Comparison of ENCODE assay signal across 8 mouse cellular contexts in genomic region chr10:61146119-61146806, GRCm38 (mm10). TPM values are rescaled to one million over a fixed set of nuclear protein-coding genes. Genes with fewer than 3 reads are reported as not detected.
DNase-seq lines count a peak whose midpoint lies in the region; ATAC-seq lines count a peak whose summit lies in the region.

No protein-coding gene starts in this region.

- ATAC-seq in activated CD4-positive, CD25-positive, alpha-beta regulatory T cell, adult 4 months: peak; percentile 42
- ATAC-seq in common myeloid progenitor, adult 5-6 weeks (replicated peaks; ENCODE audit: low read depth, poor library complexity, severe bottlenecking): peak; percentile 59
- peak; percentile 70 for ATAC-seq in midbrain, embryonic 11.5 days (ENCODE audit: low FRiP score)

- H3K9ac ChIP-seq in midbrain, embryonic 11.5 days (ENCODE audit: low read length): peak overlapping the region; percentile 76

- no peaks in the 10 kb centered on the region for H3K27me3 ChIP-seq in midbrain, embryonic 11.5 days (ENCODE audit: control insufficient read depth, insufficient read depth, low read length)

- intact Hi-C loops in left cerebral cortex, postnatal 4 days (cut with DNase I): no loop called here

- H3K4me1 ChIP-seq in midbrain, embryonic 11.5 days (ENCODE audit: control insufficient read depth, insufficient read depth, low read length): peaks cover 5% of the 10 kb centered on the region

- peak overlapping the region; percentile 81 for H3K4me2 ChIP-seq in midbrain, embryonic 11.5 days

- WGBS in midbrain, embryonic 11.5 days: 1% methylated on average over 50 of the region's 53 CpGs

- no peaks in the 10 kb centered on the region for H3K36me3 ChIP-seq in midbrain, embryonic 11.5 days (ENCODE audit: control insufficient read depth, insufficient read depth, low read length)

- DNase-seq in gastrocnemius, postnatal 10 days: peak; percentile 66
- DNase-seq in induced T-regulatory cell, adult 2 months (ENCODE audit: low read depth): peak; percentile 76
- peak; percentile 72 for DNase-seq in left cerebral cortex, postnatal 4 days
- peak; percentile 94 for DNase-seq in midbrain, embryonic 11.5 days (ENCODE audit: low spot score, missing footprints)
- DNase-seq in right cerebral cortex, postnatal 4 days: peak; percentile 69
- no peak for DNase-seq in c-Kit-positive CD71-positive TER-119-positive erythroid progenitor cells, embryonic 14.5 days (ENCODE audit: low spot score)

- peak overlapping the region; percentile 73 for H3K4me3 ChIP-seq in midbrain, embryonic 11.5 days (ENCODE audit: low read depth, low read length)

- H3K9me3 ChIP-seq in midbrain, embryonic 11.5 days (ENCODE audit: control insufficient read depth, low read length): no peaks in the 10 kb centered on the region

- peak overlapping the region; percentile 78 for H3K27ac ChIP-seq in midbrain, embryonic 11.5 days (ENCODE audit: low read depth, low read length)

RNA-seq across cellular contexts. Expression of gene Sgpl1, which starts 1.2 kb away (rescaled TPM):
- 10 to 100 TPM; 23.5 to 24.3 TPM for polyA plus RNA-seq in activated CD4-positive, CD25-positive, alpha-beta regulatory T cell, adult 4 months (2017; shearing (Covaris generic))
- total RNA-seq in common myeloid progenitor, adult 5-6 weeks (2017): 26.1 and 42.9 TPM in 2 replicates
- 10 to 100 TPM; 16.6 to 19.5 TPM for total RNA-seq in gastrocnemius, postnatal 10 days (2021)
- 10 to 100 TPM; 40.0 to 43.1 TPM for total RNA-seq in left cerebral cortex, postnatal 4 days (2021)
- polyA plus RNA-seq in midbrain, embryonic 11.5 days (2014; fragmentation: Nextera tagmentation; extraction: Ambion mirVana): 78.0 and 80.7 TPM in 2 replicates

RNA-seq across cellular contexts. Expression of gene Tbata, which starts 25.5 kb away (rescaled TPM):
- not detected for polyA plus RNA-seq in activated CD4-positive, CD25-positive, alpha-beta regulatory T cell, adult 4 months (2017; shearing (Covaris generic))
- not detected in 2 replicates for total RNA-seq in common myeloid progenitor, adult 5-6 weeks (2017)
- not detected for total RNA-seq in gastrocnemius, postnatal 10 days (2021)
- total RNA-seq in left cerebral cortex, postnatal 4 days (2021): under 1 TPM; 0.54 to 0.56 TPM
- polyA plus RNA-seq in midbrain, embryonic 11.5 days (2014; fragmentation: Nextera tagmentation; extraction: Ambion mirVana): not detected in 2 replicates

RNA-seq across cellular contexts. Expression of gene Pcbd1, which starts 57.1 kb away (rescaled TPM):
- not detected for polyA plus RNA-seq in activated CD4-positive, CD25-positive, alpha-beta regulatory T cell, adult 4 months (2017; shearing (Covaris generic))
- 2.4 and 3.5 TPM in 2 replicates for total RNA-seq in common myeloid progenitor, adult 5-6 weeks (2017)
- 1 to 10 TPM; 3.6 to 4.9 TPM for total RNA-seq in gastrocnemius, postnatal 10 days (2021)
- total RNA-seq in left cerebral cortex, postnatal 4 days (2021): 10 to 100 TPM; 12.1 to 16.6 TPM
- 29.9 and 31.0 TPM in 2 replicates for polyA plus RNA-seq in midbrain, embryonic 11.5 days (2014; fragmentation: Nextera tagmentation; extraction: Ambion mirVana)
